Mouse (Mus musculus) neutrophil, adult 5-6 weeks (primary cell): ENCODE results near the gene Ly75. TPM values are rescaled to one million over a fixed set of nuclear protein-coding genes. Genes with fewer than 3 reads are reported as not detected.

Source experiments
- ATAC-seq: fragments of 151-379, 151-347 bp; 2 replicates; pipeline ENCODE4 v1.8.0; 2017; ENCODE audit warnings: mild to moderate bottlenecking, moderate TSS enrichment; ENCODE audit not compliant: insufficient number of reproducible peaks, poor library complexity, low FRiP score, severe bottlenecking; ENCODE audit errors: extremely low read depth
- total RNA-seq: library from RNA; stranded (forward); fragments of 200-1000 nt; gene quantifications from 2 replicates; pipeline ENCODE4 v1.2.3, GENCODE M21; 2017

Gene Ly75
- total RNA-seq, 1 experiment from 2014 or later: 18.6 TPM

DNA sequence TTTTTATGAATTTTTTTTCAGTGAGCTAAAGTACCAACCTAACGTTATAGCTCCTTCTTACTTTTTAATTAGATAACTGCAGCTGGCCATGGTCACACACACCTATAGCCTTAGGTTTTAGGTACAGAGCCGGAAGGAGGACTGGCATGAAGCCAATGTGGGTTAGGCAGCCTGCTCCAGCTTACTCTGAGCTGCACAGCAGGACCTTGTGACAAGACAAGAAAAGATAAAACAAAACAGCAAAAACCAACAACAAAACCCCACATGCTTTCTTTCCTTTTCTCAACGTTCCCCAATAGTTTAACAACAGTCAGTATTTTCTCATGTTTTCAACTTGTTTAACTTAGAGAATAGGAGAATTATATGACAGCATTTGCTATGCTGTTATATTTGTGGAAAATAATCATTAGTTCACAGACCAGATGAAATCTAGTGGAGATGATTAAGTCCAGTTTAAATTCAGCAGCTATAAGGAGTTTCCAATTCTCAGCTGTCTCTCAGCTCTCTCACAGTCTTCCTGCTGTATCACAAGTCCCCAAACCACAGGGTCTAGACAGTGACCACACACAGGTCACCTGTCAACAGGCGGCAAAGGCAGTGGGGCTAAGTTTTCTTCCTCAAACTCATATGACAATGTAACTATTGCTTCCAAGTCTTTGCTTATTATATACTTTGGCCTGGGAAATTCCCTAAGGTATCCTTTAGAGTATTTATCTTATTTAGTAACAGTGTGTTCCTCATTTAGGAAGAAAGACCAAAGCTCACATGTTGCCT, 40.8 kb downstream of the Ly75 start:
- ATAC-seq: no peak

DNA sequence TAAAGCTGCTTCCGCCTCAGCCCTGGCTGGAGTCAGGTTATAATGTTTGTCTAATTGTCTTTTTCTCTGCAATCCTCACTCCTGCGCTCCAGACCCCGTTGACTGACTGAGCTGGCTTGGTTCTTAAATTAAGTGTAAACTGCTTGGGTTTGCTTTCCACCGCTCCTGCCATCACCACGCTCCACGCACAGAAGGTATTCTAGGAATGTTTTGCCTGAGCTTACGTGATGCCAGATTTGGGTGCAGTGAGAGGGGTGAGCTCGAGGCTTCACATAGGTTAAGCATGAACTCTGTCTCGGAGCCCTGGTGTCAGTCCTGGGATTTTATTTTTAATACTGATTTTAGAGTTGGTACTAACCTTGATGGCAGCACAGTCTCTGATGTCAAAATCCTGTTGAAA, 45.2 kb downstream of the Ly75 start:
- no peak for ATAC-seq

DNA sequence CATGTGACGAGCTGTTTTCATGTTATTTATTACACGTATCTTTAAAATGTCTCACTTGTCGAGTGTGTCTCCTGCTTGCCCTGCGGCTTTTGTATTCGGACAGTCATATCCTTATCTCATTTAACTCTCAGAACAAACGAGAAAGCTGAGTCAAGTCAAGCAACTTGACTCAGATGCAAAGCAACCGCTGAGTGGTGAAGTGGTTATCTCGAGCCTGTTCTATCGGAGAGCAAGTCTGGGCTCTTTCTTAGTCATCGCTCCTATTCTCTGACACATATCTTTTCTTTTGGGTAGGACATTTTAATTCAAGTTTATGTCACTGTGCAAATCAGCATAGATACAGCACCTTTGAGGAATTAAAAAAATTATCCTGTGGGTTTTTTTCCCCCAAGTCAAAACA, 54.5 kb downstream of the Ly75 start:
- no peak for ATAC-seq

DNA sequence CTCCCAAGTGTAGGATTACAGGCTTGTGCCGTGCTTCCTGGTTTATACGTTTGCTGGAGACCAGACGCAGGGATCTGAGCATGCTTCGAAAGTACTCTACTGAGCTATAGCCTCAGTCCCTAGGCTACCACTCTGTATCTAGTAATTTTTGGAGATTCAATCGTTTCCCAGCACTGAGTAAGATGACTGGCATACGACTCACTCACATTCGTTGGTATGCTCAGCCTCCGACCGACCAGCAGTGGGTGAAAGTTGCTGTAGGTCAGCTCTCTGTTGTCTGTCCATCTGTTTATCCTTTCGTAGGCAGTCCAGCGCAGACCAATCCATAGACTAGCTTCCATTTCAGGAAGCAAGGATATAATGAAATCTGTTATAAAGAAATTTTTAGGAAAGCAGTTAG, 55.5 kb downstream of the Ly75 start:
- no peak for ATAC-seq

DNA sequence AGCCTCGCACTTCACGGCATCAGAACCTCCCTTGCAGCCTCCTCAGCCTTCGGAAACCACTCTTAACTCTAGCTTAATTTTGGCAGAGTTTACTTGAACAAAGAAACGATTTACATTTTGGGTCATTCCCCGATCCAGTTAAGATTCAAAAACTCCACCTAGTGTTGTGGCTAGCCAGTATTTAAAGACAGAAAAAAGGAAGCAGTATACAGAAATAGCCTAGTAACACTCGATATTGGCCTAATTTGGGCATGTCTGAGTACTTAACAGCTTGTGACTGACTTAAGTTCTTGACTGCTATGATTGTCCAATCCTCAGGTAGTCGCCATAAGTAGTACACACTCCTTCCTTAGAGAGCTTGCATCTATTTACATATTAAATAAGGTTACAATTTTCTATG, 56.2 kb downstream of the Ly75 start:
- no peak for ATAC-seq

DNA sequence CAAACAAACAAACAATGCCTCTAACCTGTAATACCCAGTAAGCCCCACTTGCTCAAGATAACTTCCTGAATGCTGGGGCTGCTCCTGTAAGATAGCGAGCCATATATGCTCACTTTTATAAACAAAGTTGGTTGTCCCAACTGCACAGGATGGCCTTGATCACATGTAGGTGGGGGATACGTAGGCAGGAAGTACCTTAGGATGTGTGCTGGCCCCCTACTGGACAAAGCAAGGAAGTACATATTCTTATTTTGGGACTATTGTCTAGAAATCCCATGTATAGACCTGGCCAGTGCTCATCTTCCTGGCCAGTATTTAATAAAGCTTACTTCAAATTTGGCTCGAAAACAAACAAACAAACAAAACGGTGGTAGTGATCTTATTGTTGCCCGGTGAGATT, 59.7 kb downstream of the Ly75 start:
- peak; percentile 58; the same call in 1 of the 2 replicates for ATAC-seq

DNA sequence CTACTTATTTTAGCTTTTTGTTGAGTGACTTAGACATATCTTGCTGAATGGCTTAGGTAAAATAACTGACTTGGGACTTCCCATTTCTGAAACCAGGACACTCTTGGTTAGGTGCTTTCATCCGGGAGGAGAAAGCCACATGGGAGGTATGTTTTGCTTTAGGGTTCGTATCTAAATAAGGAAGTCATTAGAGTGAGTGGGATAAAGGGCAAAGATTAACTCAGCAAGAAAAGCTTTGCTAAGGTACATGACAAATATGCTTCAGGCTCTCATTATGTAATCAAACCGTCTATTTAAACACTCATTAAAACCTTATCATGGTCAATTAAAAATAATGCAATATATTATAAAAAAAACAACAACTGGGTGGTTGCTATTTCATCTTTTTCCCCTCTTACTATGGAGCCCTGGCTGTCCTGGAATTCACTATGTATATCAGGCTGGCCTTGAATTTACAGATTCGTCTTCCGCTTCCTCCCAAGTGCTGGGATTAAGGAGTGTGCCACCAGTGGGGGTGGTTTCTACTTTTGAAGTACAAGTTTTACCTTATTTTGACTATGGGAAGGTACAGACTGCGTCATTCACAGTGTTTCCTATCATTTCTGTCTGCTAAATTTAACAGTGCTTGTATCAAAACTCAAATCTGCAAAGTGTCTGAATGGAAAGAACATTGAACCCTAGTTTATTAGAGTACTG, 60.9 kb downstream of the Ly75 start:
- no peak for ATAC-seq

DNA sequence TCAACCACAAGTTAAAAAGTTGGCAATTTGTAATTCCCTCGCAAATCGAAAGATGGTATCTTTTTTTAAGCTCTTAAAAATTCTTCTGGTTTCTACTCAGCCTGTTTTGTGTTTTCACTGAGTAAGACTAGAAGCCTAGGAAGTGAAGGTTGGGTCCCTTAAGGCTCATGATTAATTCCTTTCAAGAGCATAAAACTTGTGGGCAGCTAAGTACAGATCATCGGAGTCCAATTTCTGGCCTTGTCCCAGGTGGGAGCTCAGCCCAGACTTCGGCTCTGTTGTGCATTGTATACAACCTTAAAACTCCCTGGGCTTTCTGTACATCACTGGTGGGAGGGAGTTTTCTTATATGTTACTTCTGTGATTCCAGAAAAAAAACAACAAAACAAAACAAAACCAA, 79.3 kb downstream of the Ly75 start:
- no peak for ATAC-seq

DNA sequence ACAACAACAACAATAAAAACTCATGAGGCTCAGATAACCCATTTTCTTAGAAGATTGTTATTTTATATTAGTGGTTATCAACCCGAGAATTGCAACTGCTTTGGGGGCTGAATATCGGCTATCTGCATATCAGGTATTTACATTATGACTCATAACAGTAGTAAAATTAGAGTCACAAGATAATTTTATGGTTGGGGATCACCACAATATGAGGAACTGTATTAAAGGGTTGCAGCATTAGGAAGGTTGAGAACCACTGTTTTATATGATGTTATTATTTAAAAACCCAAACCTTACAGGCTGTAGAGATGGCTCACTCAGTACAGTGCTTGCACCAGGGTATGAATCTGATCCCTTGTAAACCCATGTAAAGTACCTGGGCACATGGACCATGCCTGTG, 83.8 kb downstream of the Ly75 start:
- ATAC-seq: no peak

DNA sequence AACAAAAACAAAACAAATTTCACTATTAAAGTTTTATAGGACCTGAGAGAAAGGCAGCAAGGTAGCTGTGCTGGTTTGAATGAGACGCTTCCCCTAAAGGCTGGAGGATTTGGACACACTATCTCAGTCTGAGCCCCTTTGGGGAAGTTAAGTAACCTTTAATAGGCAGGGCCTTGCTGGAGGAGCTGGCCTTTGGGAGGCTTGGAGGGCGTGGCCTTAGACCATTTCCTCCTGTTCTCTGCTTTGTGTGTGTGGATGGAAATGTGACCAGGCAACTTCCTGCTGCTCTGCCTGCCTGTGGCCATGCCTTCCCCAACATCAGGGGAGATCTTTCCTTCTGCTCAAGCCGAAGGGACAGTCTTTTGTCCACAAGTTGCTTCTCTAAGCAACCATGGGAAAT, 84.8 kb downstream of the Ly75 start:
- peak; percentile 99 for ATAC-seq

DNA sequence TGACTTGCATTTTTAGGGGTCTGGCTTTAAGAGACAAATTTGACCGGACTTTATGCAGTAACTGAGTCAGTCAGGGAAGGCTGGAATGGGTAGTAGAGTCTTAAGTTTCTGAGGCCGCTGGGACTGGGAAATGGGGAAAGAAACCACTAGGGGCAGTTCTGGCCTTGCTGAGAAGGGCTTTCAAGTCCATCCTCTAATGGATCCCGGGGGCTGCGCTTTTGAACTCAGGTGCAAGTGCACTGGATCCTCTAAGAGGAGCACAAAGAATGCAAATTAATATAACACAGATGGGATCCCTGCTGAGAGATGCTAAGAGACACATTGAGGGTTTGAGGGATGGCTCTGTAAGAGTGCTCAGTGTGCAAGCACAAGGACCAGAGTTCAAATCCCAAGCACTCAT, 91.7 kb downstream of the Ly75 start:
- ATAC-seq: no peak

DNA sequence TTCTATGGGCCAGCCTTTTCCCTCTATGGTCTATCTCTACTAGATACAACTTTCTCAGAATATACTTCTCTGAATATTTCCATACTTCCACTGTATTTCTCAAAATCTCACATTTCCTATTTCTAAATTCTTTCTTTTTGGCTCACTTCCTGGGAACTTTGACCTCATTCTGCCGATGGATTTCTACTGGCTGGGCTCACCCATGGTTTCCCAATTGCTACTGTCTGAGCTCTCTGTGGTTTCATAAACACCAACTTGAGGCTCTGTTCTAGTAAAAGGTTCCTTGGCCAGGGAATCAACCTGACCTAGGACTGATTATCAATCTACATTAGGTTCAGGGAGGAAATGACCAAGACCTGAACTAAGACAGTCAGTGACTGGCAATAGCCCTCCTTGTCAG, 93.7 kb downstream of the Ly75 start:
- ATAC-seq: no peak

DNA sequence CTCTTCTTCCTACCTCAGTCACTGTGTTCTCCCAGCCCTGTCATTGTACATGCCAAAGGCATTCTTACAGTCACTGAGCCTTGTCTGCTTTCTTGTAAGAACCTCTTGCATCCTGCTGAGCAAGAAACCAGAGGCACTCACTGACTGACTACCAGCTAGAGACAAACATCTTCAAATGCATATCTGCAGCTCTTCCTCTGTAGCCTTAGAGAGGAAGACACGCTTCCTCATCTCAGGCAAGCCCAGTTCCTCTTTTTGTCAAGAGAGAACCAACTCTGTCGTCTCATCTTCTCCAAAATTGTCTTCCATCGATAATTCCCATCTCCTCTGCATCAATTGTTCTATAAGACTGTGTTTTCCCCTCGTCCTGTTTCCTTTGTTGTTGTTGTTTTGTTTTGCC, 94.5 kb downstream of the Ly75 start:
- peak; percentile 83 for ATAC-seq

DNA sequence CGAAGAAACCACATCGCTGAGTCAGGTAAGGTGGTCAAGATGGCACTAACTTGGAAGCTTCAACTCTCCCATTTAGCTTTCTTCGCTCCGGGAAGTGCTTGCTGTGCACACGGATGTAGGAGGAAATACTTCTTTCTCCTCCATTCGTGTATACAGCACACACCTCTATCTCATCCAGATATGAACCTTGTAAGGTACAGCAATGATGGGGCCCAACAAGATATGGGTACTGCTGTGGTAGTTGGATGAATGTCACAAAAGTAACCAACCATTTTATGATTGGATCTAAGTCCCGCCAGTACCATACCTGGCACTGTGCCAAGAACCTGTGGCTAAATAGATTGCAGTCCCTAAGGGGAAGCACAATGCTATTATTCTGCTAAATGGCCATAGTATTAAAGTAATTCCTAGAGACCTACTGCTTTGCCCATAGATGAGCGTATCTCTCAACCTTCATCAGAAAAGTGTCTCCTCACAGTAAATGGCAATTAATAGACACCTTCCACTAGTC, 97.9 kb downstream of the Ly75 start:
- ATAC-seq: no peak

DNA sequence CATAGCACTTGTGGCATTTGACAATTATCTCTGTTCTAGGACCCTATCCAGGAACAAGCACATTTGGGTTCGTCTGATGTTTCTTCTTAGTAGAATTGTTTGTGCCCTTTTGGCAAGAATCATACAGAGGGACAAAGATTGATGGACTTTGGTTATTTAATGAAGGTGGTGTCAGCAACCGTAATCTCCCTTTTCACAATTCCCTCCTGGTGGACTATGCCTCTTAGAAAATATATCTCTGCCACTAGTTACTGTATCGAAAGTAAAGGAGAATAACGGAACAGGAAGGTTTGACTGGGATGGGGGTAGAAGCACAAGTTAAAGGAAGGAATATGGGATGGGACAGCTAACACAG, 98.7 kb downstream of the Ly75 start, which contains the start of gene Cd302:
Gene Cd302, minus strand, starts transcription at position 22 of the 355 bp plus-strand sequence.
- no peak for ATAC-seq

DNA sequence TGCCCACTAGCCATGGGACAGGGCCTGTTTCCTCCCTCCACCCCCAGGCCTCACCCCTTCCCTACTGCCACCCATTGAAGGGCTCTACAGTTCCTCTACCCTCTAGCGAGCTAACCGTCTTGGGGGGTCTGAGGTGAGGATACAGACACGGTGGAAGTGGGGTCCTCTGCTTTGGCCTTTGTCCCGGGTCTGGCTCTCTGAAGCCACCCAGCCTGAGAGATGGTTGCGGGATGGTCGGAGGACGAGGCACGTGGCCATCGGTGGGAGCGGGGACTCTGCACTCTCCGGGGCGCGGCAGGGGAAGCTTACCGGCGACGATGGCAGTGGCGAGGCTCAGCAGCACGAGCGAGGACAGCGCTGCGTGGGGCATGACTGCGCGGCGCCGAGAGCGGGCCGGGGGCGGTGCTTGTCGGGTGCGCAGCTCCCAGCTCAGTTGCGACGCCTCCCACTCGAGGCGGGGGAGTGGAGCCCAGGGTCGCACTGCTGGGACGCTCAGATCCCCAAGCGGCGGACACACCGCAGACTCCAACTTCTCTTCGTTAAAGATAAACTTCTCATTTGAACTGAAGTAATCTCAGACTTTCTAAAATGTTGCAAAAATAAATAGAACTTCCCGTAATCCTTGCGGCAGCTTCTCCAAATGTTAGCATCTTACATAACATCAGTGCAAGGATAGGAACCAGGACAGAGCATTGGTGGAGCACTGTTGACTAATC, 99.2 kb downstream of the Ly75 start:
- ATAC-seq: peak; percentile 36

DNA sequence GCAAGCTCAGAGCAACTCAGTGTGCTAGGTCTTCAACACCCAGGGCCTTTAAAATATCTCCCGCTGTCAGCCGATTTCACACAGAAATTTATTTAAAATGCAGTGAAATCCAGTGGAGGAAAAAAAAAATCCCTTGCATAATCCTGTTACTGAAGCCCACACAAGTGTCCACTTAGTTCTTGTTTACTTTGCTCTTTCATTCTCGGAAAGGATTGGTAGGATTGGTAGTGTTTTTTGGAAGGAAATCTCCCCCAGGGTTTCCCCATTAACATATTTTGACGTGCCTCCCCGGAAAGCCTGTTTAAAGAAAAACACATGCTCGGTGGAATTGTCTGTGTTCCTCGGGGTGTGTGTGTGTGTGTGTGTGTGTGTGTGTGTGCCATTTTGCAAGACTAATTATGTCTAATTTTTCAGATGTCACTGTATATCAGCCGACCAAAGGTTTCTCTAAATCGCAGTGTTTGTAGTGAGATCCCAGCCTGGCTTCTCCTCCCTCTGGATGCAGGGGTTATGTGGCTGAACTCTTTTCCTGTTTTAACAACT, 99.8 kb downstream of the Ly75 start:
- no peak for ATAC-seq

DNA sequence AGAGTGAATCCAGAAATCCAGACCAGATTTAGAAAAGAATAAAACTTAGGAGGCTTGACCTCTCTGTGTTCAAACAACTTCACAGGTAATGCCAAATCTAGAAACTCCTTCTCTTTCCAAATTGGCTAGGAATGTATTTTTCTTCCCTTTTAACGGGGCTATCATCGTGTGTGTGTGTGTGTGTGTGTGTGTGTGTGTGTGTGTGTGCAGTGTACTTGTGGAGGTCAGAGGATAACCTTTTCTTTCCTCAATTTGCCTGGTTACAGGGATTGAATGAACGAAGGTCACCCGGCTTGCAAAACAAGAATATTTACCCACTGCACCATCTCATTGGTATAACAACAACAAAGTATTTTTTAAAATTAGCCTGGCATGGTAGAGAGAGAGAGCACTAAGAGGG, 100.5 kb downstream of the Ly75 start:
- no peak for ATAC-seq

DNA sequence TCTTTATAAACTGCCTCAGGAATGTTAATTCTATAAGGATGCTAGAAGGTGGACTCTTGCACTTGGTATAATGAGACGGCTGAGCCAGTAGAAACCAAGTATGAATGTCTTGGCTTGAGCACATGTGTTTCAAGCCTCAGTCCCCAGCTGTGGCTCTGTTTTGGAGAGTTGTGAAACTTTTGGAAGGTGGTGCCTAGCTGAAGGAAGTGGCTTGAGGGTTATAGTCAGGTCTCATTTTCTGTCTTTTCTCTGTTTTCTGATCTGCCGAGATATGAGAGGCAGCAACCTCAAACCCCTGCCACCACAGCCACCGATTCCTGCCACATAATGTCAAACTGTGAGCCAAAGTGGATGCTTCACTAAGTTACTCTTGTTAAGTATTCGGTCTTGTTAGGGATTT, 104.5 kb downstream of the Ly75 start:
- no peak for ATAC-seq
